Mouse (Mus musculus) cortical plate, adult 2 months (tissue): ENCODE data around the gene Zbtb8b. TPM values are rescaled to one million over a fixed set of nuclear protein-coding genes. Genes with fewer than 3 reads are reported as not detected.

ENCODE experiments used
- H3K27ac ChIP-seq: fragments of 200-500 bp; 2 replicates; pipeline ENCODE4 v1.5.1; 2012; ENCODE audit warnings: low read length, control low read depth, inconsistent platforms; ENCODE audit not compliant: insufficient read depth
- H3K4me1 ChIP-seq: fragments of 200-500 bp; 2 replicates; pipeline ENCODE4 v1.6.1; 2011; ENCODE audit warnings: low read length; ENCODE audit not compliant: control insufficient read depth, insufficient read depth
- H3K4me3 ChIP-seq: fragments of 200-500 bp; 2 replicates; pipeline ENCODE4 v1.5.1; 2011; ENCODE audit warnings: mild to moderate bottlenecking, low read length, control low read depth; ENCODE audit not compliant: insufficient read depth
- CTCF ChIP-seq: fragments of 200-500 bp; IDR thresholded peaks from 2 replicates; pipeline ENCODE4 v1.5.1; 2011; ENCODE audit warnings: mild to moderate bottlenecking, control low read depth, low read length; ENCODE audit not compliant: insufficient read depth; ENCODE audit errors: extremely low read depth
- POLR2A ChIP-seq: fragments of 200-500 bp; IDR thresholded peaks from 2 replicates; pipeline ENCODE4 v1.6.1; 2011; ENCODE audit warnings: mild to moderate bottlenecking, low read length, control low read depth; ENCODE audit not compliant: insufficient read depth; ENCODE audit errors: extremely low read depth
- polyA plus RNA-seq: library from polyadenylated mRNA; depleted of rRNA; stranded (reverse); fragments of >200 nt; gene quantifications from 2 replicates; pipeline ENCODE4 v1.2.3, GENCODE M21; 2012; rRNA removed

The Zbtb8b gene
- polyA plus RNA-seq: 2.5 and 3.0 TPM in 2 replicates

DNA sequence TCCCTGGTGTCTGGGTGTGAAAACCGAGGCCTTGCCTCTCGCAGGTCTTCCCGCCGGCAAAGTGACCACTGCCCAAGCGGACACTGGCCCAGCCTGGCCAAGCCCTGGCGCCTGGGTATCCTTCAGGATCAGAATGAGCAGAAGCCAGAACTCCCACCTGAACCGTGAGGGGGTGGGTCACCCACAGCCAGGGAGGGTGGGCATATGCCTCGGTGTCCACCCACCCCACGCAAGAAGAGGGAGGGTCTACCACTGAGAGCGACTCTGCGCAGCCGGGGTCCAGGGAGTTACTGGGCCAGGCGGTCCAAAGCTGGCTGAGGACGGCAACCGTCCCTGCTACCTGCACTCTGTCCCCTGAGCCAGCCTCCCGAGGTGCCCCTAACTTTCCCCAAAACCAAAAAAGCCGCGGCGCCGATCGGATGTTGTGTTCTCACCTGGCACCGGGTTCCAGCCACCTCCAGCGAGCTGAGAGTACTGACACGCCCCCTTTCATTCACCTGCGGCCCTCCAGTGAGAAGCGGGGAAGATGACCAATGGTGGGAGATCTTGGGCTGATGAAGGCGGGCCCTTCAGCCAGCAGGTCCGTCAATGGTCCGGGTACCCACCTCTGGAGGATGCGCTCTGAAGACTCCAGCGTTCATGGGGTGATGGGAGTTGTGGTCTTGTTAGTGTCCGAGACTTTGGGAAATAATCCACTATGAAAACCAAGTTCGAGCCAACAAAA lies at the start of gene Zbtb8b:
Gene Zbtb8b, minus strand, starts transcription at position 514 of the 724 bp plus-strand sequence.
- Histone ChIP-seq H3K4me3 (peak within 1 kb of the TSS; percentile 61), H3K27ac (no peak within 1 kb of the TSS), H3K4me1 (no peaks in the 10 kb centered on the region)
- TF ChIP-seq POLR2A: no peak
- no peak for TF ChIP-seq CTCF

DNA sequence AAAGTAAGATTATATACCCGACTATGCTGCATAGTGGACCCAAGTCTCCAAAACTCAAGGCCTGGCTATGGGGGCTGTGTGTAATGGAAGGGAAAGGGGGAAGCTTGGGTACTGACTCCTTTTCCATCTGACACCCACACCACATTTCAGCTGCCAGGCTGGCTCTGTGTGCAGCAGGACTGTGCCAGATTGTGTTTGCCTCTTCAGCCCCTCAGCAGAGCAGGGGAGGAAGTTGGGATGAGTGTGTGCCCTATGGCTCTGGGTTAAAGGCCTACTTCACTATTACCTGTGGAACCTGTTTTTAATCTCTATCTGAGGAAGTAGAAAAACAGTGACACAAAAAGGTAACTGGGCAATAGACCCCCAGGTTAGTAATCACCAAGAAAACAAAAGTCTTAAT lies 40.4 kb upstream of the Zbtb8b start:
- Histone ChIP-seq H3K4me1 (peaks cover 1% of the 10 kb centered on the region; the same call in 1 of the 2 replicates), H3K27ac (no peak overlapping the region), H3K4me3 (no peak overlapping the region)
- TF ChIP-seq POLR2A: no peak

GRCm38 (mm10) chr4:129479863-129480262 lies 39.2 kb upstream of the Zbtb8b start:
- Histone ChIP-seq H3K4me3 (no peak overlapping the region), H3K4me1 (peaks cover 1% of the 10 kb centered on the region; the same call in 1 of the 2 replicates), H3K27ac (no peak overlapping the region)
- TF ChIP-seq CTCF: no peak
- TF ChIP-seq POLR2A: no peak

GRCm38 (mm10) chr4:129476047-129476446 lies 35.4 kb upstream of the Zbtb8b start:
- peaks cover 1% of the 10 kb centered on the region; the same call in 1 of the 2 replicates for H3K4me1 ChIP-seq
- no peak overlapping the region for H3K4me3 ChIP-seq
- no peak overlapping the region for H3K27ac ChIP-seq
- TF ChIP-seq POLR2A (no peak), CTCF (no peak)

GRCm38 (mm10) chr4:129464286-129464815 lies 23.7 kb upstream of the Zbtb8b start:
- H3K4me1 ChIP-seq: no peaks in the 10 kb centered on the region
- H3K4me3 ChIP-seq: no peak overlapping the region
- H3K27ac ChIP-seq: no peak overlapping the region
- no peak for TF ChIP-seq CTCF
- TF ChIP-seq POLR2A: no peak

GRCm38 (mm10) chr4:129463097-129464059 lies 22.7 kb upstream of the Zbtb8b start:
- no peaks in the 10 kb centered on the region for H3K4me1 ChIP-seq
- TF ChIP-seq POLR2A (no peak), CTCF (no peak)
- H3K4me3 ChIP-seq: peak overlapping the region; percentile 53; the same call in 1 of the 2 replicates

DNA sequence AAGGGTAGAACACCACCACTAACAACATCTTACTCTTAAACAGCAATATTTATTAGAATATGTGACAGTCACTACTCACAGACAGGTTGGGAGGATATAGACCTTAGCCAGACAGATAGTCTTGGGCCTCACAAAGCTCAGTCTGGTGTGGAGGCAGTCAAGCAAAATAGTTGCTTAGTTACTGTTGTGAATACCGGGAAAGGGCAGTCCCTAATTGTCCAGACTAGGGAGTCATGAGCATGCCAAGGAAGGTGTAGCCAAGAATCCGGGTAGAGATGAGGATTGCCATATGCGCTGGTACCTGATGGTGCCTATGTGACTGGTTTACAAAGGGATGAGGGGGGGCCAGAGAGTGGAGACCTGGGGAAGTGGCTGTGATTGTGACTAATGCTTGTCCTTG lies 21.5 kb upstream of the Zbtb8b start:
- peak overlapping the region; percentile 53 for H3K4me3 ChIP-seq
- H3K4me1 ChIP-seq: no peaks in the 10 kb centered on the region
- TF ChIP-seq CTCF (no peak), POLR2A (no peak)
- H3K27ac ChIP-seq: no peak overlapping the region

More at GRCm38 (mm10) chr4:129463097-129464059, 22.7 kb upstream of the Zbtb8b start:
- H3K27ac ChIP-seq: no peak overlapping the region

- H3K4me1 ChIP-seq: no peaks in the 10 kb centered on the region
- H3K4me3 ChIP-seq: peak within 1 kb of the TSS; percentile 53
- H3K27ac ChIP-seq: 0 out of 2 replicates have a peak within 1 kb of the TSS, but pooled peaks have one; percentile 1
- TF ChIP-seq CTCF: no peak
- TF ChIP-seq POLR2A: peak; percentile 84
Observed at GRCm38 (mm10) chr4:129461183-129461960, 20.7 kb upstream of the Zbtb8b start, which contains the start of gene Bsdc1. Gene Bsdc1 (plus strand): TSS chr4:129461581.
